Mouse (Mus musculus) forelimb bud, embryonic 11.5 days (tissue): ENCODE results near the gene Lmntd1.

Source experiments
- DNase-seq: peaks from one replicate; pipeline ENCODE4 v3.0.0-alpha.2; 2012; ENCODE audit warnings: low read depth, low spot score

Gene Lmntd1

GRCm38 (mm10) chr6:145565663-145566062 is 48.5 kb downstream of the Lmntd1 start:
- no peak for DNase-seq

- peak; percentile 61 for DNase-seq
Observed at GRCm38 (mm10) chr6:145564671-145565070, 49.4 kb downstream of the Lmntd1 start.

- DNase-seq, result no peak
Observed at GRCm38 (mm10) chr6:145557059-145557992, 56.8 kb downstream of the Lmntd1 start.

- no peak for DNase-seq
Observed at GRCm38 (mm10) chr6:145553226-145553625, 60.9 kb downstream of the Lmntd1 start.

GRCm38 (mm10) chr6:145552817-145553216 is 61.3 kb downstream of the Lmntd1 start:
- no peak for DNase-seq

- DNase-seq, result no peak
Observed at GRCm38 (mm10) chr6:145550993-145551392, 63.1 kb downstream of the Lmntd1 start.

- no peak for DNase-seq
Observed at GRCm38 (mm10) chr6:145545927-145546641, 68.0 kb downstream of the Lmntd1 start.

GRCm38 (mm10) chr6:145544838-145545237 is 69.3 kb downstream of the Lmntd1 start:
- DNase-seq, result no peak

GRCm38 (mm10) chr6:145544304-145544703 is 69.8 kb downstream of the Lmntd1 start:
- no peak for DNase-seq

GRCm38 (mm10) chr6:145539568-145539859 is 74.6 kb downstream of the Lmntd1 start:
- DNase-seq, result peak; percentile 40

GRCm38 (mm10) chr6:145538787-145539567 is 75.1 kb downstream of the Lmntd1 start:
- DNase-seq, result no peak

GRCm38 (mm10) chr6:145530464-145530863 is 83.7 kb downstream of the Lmntd1 start:
- DNase-seq, result no peak

GRCm38 (mm10) chr6:145523337-145523736 is 90.8 kb downstream of the Lmntd1 start:
- DNase-seq, result no peak

GRCm38 (mm10) chr6:145522617-145523016 is 91.5 kb downstream of the Lmntd1 start:
- DNase-seq, result no peak

GRCm38 (mm10) chr6:145517002-145517401 is 97.1 kb downstream of the Lmntd1 start:
- no peak for DNase-seq

GRCm38 (mm10) chr6:145515859-145516581 is 98.1 kb downstream of the Lmntd1 start:
- peak; percentile 80 for DNase-seq

GRCm38 (mm10) chr6:145511265-145511664 is 102.9 kb downstream of the Lmntd1 start:
- no peak for DNase-seq

- no peak for DNase-seq
Observed at GRCm38 (mm10) chr6:145508828-145509227, 105.3 kb downstream of the Lmntd1 start.

GRCm38 (mm10) chr6:145501751-145502150 is 112.4 kb downstream of the Lmntd1 start:
- DNase-seq, result no peak

GRCm38 (mm10) chr6:145499574-145500546 is 114.3 kb downstream of the Lmntd1 start:
- DNase-seq, result no peak
